Mouse (Mus musculus): ENCODE data around the gene Cbx7. TPM values are rescaled to one million over a fixed set of nuclear protein-coding genes. Genes with fewer than 3 reads are reported as not detected.
A peak's percentile ranks its signal among the peaks of the same experiment; 100 is the strongest.

Gene Cbx7
- polyA plus RNA-seq, 1 experiment: 75.9 TPM

GRCm38 (mm10) chr15:80004644-80005340 is 33.9 kb upstream of the Cbx7 start:
- no peak for TF ChIP-seq CTCF (IDR thresholded peaks at IDR 0.05; ENCODE audit: insufficient read depth, low read length)
- no peak for TF ChIP-seq POLR2A (IDR thresholded peaks at IDR 0.05; ENCODE audit: borderline replicate concordance, extremely low read depth, low read depth, low read length)
- no peak overlapping the region for H3K4me3 ChIP-seq (replicated peaks; ENCODE audit: extremely low read depth, low read depth, low read length)
- peak; percentile 82 for DNase-seq
- WGBS: 14% methylated on average over 14 of the region's 14 CpGs
- H3K4me1 ChIP-seq (ENCODE audit: control insufficient read depth, insufficient read depth, low read length): peaks cover 30% of the 10 kb centered on the region

- TF ChIP-seq POLR2A (IDR thresholded peaks at IDR 0.05; ENCODE audit: borderline replicate concordance, extremely low read depth, low read depth, low read length) (no peak), CTCF (IDR thresholded peaks at IDR 0.05; ENCODE audit: insufficient read depth, low read length) (no peak)
- peaks cover 27% of the 10 kb centered on the region for H3K4me1 ChIP-seq (ENCODE audit: control insufficient read depth, insufficient read depth, low read length)
- no peak overlapping the region for H3K4me3 ChIP-seq (replicated peaks; ENCODE audit: extremely low read depth, low read depth, low read length)
- DNase-seq: no peak
- 37% methylated on average over 2 of the region's 2 CpGs for WGBS
Measured at GRCm38 (mm10) chr15:80003581-80003980, 32.7 kb upstream of the Cbx7 start.

GRCm38 (mm10) chr15:80001601-80002000 is 30.7 kb upstream of the Cbx7 start:
- no peak overlapping the region for H3K4me3 ChIP-seq (replicated peaks; ENCODE audit: extremely low read depth, low read depth, low read length)
- H3K4me1 ChIP-seq (ENCODE audit: control insufficient read depth, insufficient read depth, low read length): peaks cover 27% of the 10 kb centered on the region
- TF ChIP-seq POLR2A (IDR thresholded peaks at IDR 0.05; ENCODE audit: borderline replicate concordance, extremely low read depth, low read depth, low read length): no peak
- TF ChIP-seq CTCF (IDR thresholded peaks at IDR 0.05; ENCODE audit: insufficient read depth, low read length): no peak
- DNase-seq: no peak
- WGBS: 85% methylated on average over 23 of the region's 23 CpGs

- WGBS: 31% methylated on average over 8 of the region's 8 CpGs
- peaks cover 27% of the 10 kb centered on the region for H3K4me1 ChIP-seq (ENCODE audit: control insufficient read depth, insufficient read depth, low read length)
- DNase-seq: no peak
- TF ChIP-seq CTCF (IDR thresholded peaks at IDR 0.05; ENCODE audit: insufficient read depth, low read length) (no peak), POLR2A (IDR thresholded peaks at IDR 0.05; ENCODE audit: borderline replicate concordance, extremely low read depth, low read depth, low read length) (no peak; the same call in 1 of the 2 replicates)
- no peak overlapping the region for H3K4me3 ChIP-seq (replicated peaks; ENCODE audit: extremely low read depth, low read depth, low read length)
Measured at GRCm38 (mm10) chr15:80000694-80001093, 29.8 kb upstream of the Cbx7 start.

- DNase-seq: no peak
- 44% methylated on average over 3 of the region's 3 CpGs for WGBS
- H3K4me1 ChIP-seq (ENCODE audit: control insufficient read depth, insufficient read depth, low read length): peaks cover 7% of the 10 kb centered on the region
- TF ChIP-seq CTCF (IDR thresholded peaks at IDR 0.05; ENCODE audit: insufficient read depth, low read length) (no peak), POLR2A (IDR thresholded peaks at IDR 0.05; ENCODE audit: borderline replicate concordance, extremely low read depth, low read depth, low read length) (no peak)
- H3K4me3 ChIP-seq (replicated peaks; ENCODE audit: extremely low read depth, low read depth, low read length): no peak overlapping the region
Measured at GRCm38 (mm10) chr15:79997988-79998387, 27.1 kb upstream of the Cbx7 start.

- 89% methylated on average over 11 of the region's 11 CpGs for WGBS
- TF ChIP-seq POLR2A (IDR thresholded peaks at IDR 0.05; ENCODE audit: borderline replicate concordance, extremely low read depth, low read depth, low read length) (no peak), CTCF (IDR thresholded peaks at IDR 0.05; ENCODE audit: insufficient read depth, low read length) (no peak)
- no peak for DNase-seq
- H3K4me1 ChIP-seq (ENCODE audit: control insufficient read depth, insufficient read depth, low read length): peaks cover 7% of the 10 kb centered on the region; the same call in 1 of the 2 replicates
- H3K4me3 ChIP-seq (replicated peaks; ENCODE audit: extremely low read depth, low read depth, low read length): no peak overlapping the region
Measured at GRCm38 (mm10) chr15:79996781-79997180, 25.9 kb upstream of the Cbx7 start.

GRCm38 (mm10) chr15:79995552-79995951 is 24.6 kb upstream of the Cbx7 start:
- H3K4me3 ChIP-seq (replicated peaks; ENCODE audit: extremely low read depth, low read depth, low read length): no peak overlapping the region
- 83% methylated on average over 7 of the region's 7 CpGs for WGBS
- H3K4me1 ChIP-seq (ENCODE audit: control insufficient read depth, insufficient read depth, low read length): peaks cover 3% of the 10 kb centered on the region; the same call in 1 of the 2 replicates
- no peak for DNase-seq
- no peak for TF ChIP-seq CTCF (IDR thresholded peaks at IDR 0.05; ENCODE audit: insufficient read depth, low read length)
- no peak for TF ChIP-seq POLR2A (IDR thresholded peaks at IDR 0.05; ENCODE audit: borderline replicate concordance, extremely low read depth, low read depth, low read length)

- Histone ChIP-seq H3K4me3 (replicated peaks; ENCODE audit: extremely low read depth, low read depth, low read length) (no peak overlapping the region), H3K4me1 (ENCODE audit: control insufficient read depth, insufficient read depth, low read length) (no peaks in the 10 kb centered on the region)
- no peak for TF ChIP-seq POLR2A (IDR thresholded peaks at IDR 0.05; ENCODE audit: borderline replicate concordance, extremely low read depth, low read depth, low read length)
- no peak for TF ChIP-seq CTCF (IDR thresholded peaks at IDR 0.05; ENCODE audit: insufficient read depth, low read length)
- DNase-seq: no peak
- WGBS: 70% methylated on average over 4 of the region's 4 CpGs
Measured at GRCm38 (mm10) chr15:79994566-79994965, 23.6 kb upstream of the Cbx7 start.

- 70% methylated on average over 8 of the region's 8 CpGs for WGBS
- Histone ChIP-seq H3K4me3 (replicated peaks; ENCODE audit: extremely low read depth, low read depth, low read length) (no peak overlapping the region), H3K4me1 (ENCODE audit: control insufficient read depth, insufficient read depth, low read length) (no peaks in the 10 kb centered on the region; the same call in 1 of the 2 replicates)
- no peak for DNase-seq
- no peak for TF ChIP-seq CTCF (IDR thresholded peaks at IDR 0.05; ENCODE audit: insufficient read depth, low read length)
- no peak for TF ChIP-seq POLR2A (IDR thresholded peaks at IDR 0.05; ENCODE audit: borderline replicate concordance, extremely low read depth, low read depth, low read length)
Measured at GRCm38 (mm10) chr15:79986182-79986581, 15.3 kb upstream of the Cbx7 start.

- no peak for TF ChIP-seq CTCF (IDR thresholded peaks at IDR 0.05; ENCODE audit: insufficient read depth, low read length)
- no peak for TF ChIP-seq POLR2A (IDR thresholded peaks at IDR 0.05; ENCODE audit: borderline replicate concordance, extremely low read depth, low read depth, low read length)
- 27% methylated on average over 11 of the region's 11 CpGs for WGBS
- Histone ChIP-seq H3K4me1 (ENCODE audit: control insufficient read depth, insufficient read depth, low read length) (peaks cover 3% of the 10 kb centered on the region; the same call in 1 of the 2 replicates), H3K4me3 (replicated peaks; ENCODE audit: extremely low read depth, low read depth, low read length) (no peak overlapping the region)
- no peak for DNase-seq
Measured at GRCm38 (mm10) chr15:79985471-79985870, 14.6 kb upstream of the Cbx7 start.
